Mouse (Mus musculus) megakaryocyte progenitor cell, adult 5-6 weeks (primary cell): Measurements from ENCODE around the gene Slc24a3. TPM values are rescaled to one million over a fixed set of nuclear protein-coding genes. Genes with fewer than 3 reads are reported as not detected.

Experiments used
- ATAC-seq: replicated peaks from 2 replicates; pipeline ENCODE4 v1.8.0; 2016; ENCODE audit warnings: mild to moderate bottlenecking, moderate TSS enrichment, inconsistent platforms; ENCODE audit not compliant: poor library complexity
- total RNA-seq, 2 experiments: library from RNA; stranded (forward) in 1 of 2; stranded (reverse) in 1 of 2; fragments of 157-497, 149-512 nt in 1 of 2; fragments of 200-1000 nt in 1 of 2; gene quantifications; 2 replicates each; pipeline versions ENCODE4 v1.2.3 to v1.2.4; 2015 to 2017

Gene Slc24a3
- total RNA-seq, 2 experiments from 2014 or later, result 1.4 to 2.1 TPM

DNA sequence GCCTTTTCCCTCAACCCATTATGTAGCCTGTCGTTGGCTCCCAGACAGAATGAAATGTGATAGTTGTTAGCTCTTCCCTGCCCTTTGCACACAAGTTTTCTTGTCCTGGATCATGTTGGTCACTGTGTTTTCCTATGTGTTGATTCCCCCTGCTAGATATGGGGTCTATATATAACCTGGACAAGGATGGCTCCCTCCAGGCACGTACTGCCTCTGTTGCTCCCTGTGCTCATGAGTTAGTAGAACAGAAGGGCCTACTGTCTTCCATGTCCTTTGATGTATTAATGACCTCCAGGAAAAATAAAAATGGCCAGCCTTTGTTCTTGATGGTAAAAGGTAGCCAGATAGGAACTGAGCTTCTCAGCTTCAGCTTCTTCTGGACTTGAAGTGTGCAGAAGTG, 251.5 kb downstream of the Slc24a3 start:
- no peak for ATAC-seq

- ATAC-seq, result no peak
Measured at GRCm38 (mm10) chr2:145420967-145421888, 253.7 kb downstream of the Slc24a3 start.

- ATAC-seq, result no peak
Measured at GRCm38 (mm10) chr2:145421889-145422212, 254.3 kb downstream of the Slc24a3 start.

DNA sequence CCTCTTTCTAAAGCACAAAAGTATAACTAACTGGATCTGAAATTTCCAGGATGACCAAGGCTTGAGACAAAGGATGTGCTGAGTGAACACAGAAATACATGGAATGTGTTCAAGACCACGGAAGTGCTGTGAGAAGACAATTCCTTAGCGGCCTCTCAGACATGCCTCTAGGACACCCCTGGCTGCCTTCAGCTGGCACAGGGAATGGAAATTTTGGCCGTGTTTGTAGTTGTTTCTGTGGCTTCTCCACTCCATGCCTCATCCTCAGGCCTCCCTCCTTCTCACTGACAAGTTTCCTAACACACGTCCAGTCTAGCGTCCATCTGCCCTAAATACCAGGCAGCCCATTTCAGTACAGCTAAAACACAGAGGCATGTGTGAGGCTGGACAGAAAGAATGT, 262.4 kb downstream of the Slc24a3 start:
- ATAC-seq, result no peak

DNA sequence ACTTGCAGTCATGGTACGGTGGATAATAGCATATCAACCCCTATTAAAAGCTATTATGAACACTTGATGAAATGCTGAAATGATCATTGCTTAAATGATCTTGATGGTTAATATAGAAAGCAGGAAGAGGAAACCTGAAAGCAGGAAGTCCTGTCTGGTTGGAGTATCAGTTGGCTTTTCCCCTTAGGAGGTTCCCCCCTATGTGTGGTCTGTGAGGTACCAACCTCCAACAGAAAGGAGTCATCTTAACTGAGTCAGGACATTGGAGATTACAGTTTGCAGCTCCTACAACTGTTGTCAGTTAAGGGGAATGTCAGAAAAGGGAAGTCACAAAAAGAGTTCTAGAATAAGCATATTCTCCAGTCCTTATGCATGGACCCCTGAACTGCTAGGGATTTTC, 266.5 kb downstream of the Slc24a3 start:
- ATAC-seq, result peak; percentile 54; the same call in 1 of the 2 replicates

DNA sequence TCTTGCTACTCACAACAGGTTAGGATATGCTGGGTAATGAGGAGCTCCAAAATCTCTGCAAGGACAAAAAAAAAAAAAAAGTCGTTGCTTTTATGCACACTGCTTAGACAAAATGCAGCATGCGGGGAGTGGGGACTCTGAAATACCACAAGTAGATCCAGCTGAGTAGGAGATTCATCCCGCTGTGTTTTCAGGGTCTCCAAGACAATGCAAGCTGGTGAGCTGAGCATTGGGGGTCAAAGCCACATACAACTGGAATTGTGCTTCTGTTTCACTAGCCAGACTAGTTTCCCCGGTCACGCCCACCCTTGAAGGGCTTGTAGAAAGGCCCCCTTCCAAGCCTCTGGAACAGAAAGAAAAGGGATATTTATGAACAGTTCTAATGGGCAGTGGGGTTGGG, 270.8 kb downstream of the Slc24a3 start:
- ATAC-seq, result no peak

DNA sequence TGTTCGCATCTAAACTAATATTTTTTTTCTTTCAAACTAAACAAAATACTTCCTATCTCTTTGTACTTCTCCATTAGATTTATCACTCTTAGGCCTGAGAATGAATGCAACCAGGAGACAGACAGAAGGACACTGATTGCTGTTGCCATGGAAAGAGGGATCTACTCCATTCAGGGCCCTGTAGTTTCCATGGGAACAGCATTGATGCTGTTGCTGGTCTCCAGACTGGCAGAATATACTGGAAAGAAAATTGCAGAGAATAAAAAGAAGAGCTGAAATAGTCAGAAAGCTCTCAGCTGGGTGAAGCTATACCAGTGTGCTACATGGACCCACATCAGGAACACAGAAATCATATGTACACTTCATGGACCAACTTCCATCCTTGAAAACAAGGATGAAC, 272.2 kb downstream of the Slc24a3 start:
- ATAC-seq, result no peak

GRCm38 (mm10) chr2:145457106-145457747, 289.7 kb downstream of the Slc24a3 start:
- peak; percentile 65 for ATAC-seq

DNA sequence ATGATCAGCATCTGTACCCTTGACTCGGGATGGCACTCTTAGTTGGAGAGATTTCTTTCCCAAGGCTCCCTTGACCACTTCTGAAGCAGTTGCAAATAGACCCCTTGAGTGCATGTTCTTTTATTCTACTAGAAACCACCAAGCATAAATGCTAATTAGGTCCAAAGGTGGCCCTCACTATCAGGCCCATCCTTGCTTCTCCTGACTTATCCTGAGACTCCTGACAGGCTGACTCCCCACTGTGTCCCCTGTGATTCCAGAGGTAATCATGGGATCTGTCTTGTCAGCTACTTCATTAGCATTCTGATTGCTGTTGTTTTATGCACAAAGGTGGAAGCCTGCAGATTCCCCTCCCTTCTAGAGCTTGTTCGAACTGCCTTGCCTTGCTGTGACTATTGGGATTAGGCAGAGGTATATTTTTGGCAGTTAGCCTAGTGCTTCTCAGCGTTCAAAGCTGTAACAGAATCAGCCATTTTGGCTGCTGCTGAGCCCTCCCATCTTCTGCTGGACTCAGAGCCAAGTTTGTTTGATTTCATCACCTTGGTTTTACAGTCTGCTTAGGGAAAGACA, 293.4 kb downstream of the Slc24a3 start:
- ATAC-seq, result no peak

GRCm38 (mm10) chr2:145462253-145462652, 294.7 kb downstream of the Slc24a3 start:
- ATAC-seq, result no peak

- 0 out of 2 replicates have a peak, but pooled peaks have one; percentile 39 for ATAC-seq
Measured at GRCm38 (mm10) chr2:145468701-145469325, 301.3 kb downstream of the Slc24a3 start.

DNA sequence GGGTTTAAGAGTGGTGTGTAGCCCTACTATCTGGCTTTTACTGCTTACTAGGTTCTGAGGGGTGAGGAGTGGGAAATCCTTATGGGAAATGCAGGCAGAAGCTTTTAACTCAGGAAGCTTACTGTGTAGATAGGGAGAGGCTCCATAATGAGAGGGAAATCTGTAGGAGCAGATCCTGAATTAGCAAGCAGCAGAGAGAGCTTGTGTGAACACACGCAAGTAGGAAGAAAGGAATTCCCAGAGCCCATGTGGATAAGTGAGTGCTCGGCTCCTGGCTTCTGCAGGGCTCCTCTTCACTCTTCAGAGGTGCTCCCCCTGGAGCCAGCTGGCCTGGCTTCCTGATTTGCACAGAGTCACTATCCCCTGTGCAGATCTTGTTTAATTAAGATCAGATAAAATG, 309.9 kb downstream of the Slc24a3 start:
- ATAC-seq, result no peak

DNA sequence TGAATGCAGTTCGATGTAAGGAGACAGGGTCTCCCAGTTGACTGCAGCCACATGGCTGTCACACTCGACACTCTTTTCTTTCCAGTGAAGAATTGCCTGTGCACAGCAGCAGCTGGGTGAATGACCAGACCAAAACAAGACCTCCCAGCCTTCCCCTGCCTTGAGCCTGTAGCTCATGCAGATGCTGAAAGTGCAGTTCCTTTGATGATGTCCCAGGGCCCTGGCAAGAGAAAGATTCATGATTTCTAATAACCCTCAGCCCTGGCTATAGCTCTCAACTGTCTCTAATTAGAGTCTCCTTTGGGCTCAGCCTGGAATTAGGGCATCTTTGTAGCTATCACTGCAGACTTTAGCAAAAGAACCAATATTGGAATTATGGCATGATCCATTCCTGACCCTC, 312.1 kb downstream of the Slc24a3 start:
- no peak for ATAC-seq

DNA sequence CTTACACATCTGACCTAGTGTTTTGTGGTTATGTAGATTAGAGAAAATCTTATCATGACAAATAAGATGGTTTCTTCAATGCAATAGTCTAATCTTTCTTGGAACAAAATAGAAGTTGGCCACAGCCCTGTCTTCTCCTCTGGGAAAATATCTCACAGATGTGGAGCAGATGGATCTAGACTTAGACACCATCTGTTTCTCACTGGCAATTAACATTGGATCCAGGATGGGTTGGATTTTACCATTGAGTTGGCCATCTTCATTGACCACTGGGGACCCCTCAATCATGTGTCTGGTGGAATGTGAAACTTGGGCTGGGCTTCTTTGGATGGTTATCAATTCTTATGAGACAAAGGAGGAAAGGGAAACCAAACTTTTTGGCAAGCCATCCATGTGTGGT, 332.7 kb downstream of the Slc24a3 start:
- no peak for ATAC-seq

DNA sequence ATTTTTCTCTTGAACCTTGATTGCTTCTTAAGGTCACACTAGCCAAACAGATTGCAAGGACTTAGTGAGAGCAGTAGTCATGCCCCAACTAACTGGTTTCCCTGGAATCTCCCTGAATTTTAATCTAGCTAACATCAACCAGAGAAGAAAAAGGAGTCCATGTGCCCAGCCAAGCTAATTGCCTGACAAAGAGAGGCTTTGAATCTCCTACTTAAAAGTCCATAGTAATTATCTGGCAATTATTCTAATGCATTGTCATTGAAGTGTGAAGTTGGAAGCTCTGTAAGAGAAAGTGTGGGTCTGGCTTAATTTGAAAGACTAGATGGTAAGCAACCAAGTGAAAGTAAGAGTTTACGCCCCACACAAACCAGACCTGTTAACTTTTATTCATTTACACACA, 333.9 kb downstream of the Slc24a3 start:
- no peak for ATAC-seq

DNA sequence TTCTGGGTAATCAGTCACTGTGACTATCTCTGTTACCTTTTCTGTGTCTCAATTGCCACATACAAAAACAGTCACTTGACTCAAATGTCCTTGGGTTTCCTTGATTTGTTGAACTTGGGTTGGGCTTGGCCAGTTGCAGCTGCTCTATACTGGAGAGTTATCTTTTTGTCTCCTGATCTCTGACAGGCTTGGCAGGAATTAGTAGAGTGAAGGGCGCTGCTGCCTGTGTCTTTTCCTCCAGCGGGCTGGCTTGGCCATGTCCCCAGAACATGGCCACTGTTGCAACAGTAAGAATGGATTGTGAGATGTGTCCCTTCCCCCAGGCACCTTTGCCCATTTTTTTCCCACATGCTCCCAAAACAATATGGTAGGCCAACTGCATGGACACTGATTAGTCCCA, 340.1 kb downstream of the Slc24a3 start:
- ATAC-seq, result no peak

GRCm38 (mm10) chr2:145510650-145511225, 343.2 kb downstream of the Slc24a3 start:
- peak; percentile 89 for ATAC-seq

GRCm38 (mm10) chr2:145515956-145516355, 348.4 kb downstream of the Slc24a3 start:
- ATAC-seq, result no peak

GRCm38 (mm10) chr2:145517346-145517745, 349.8 kb downstream of the Slc24a3 start:
- ATAC-seq, result peak; percentile 98

DNA sequence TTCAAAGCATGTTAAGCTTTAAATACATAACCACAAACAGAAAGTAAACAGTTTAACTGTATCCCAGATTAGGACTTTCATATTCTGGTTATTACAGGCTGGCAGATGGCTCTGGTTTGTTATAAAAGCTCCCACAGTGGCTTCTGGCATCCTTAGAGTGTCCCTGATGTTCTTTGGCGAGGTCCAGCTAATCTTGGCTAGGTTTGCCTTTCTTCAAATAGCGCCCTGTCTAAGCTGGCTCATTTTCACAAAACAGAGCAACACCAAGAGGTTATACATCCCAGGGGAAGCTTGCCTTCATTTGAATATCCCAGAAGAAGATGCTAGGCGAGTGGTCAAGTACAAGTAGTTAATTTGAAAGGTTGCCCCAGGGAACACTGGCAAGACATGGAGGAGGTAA, 354.5 kb downstream of the Slc24a3 start:
- no peak for ATAC-seq

GRCm38 (mm10) chr2:145523381-145523780, 355.8 kb downstream of the Slc24a3 start:
- no peak for ATAC-seq
